Mouse (Mus musculus): ENCODE measurements around the gene Gm5741.

Gm5741 gene

DNA sequence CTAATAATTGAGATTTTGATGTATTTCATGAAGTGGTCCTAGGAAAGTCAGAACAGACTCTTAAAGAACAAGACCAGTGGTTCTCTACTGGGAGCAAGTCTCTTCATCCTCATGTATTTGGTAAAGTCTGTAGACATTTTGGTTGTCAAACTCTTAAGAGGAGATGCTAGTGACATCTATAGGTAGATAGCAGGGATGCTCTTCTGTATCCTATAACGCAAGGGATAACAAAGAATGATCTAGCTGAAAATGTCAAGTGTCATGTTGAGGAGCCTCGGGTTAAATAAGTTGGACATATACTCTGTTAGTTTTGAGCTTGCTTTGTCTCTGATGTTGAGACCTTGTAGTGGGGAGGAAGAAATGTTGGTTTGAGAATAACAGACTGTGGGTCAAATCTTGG, 39.9 kb downstream of the Gm5741 start:
- no peak for DNase-seq (ENCODE audit: low read depth, low spot score)

DNA sequence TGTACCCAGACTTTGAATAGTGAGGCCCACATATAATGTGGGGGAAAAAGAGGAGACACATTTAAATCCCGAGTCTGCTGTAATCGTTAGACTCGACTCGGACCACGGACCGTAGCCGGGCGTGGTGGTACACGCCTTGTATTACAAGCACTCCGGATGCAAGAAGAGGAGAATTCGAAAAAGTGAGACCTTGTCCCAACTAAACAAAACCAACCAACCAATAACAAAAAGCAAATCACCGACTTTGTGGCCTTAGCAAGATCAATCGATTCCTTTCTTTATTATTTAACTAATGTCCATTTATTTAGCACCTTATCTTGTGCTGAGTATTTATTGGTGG, 40.3 kb downstream of the Gm5741 start:
- DNase-seq (ENCODE audit: low read depth, low spot score) = no peak

DNA sequence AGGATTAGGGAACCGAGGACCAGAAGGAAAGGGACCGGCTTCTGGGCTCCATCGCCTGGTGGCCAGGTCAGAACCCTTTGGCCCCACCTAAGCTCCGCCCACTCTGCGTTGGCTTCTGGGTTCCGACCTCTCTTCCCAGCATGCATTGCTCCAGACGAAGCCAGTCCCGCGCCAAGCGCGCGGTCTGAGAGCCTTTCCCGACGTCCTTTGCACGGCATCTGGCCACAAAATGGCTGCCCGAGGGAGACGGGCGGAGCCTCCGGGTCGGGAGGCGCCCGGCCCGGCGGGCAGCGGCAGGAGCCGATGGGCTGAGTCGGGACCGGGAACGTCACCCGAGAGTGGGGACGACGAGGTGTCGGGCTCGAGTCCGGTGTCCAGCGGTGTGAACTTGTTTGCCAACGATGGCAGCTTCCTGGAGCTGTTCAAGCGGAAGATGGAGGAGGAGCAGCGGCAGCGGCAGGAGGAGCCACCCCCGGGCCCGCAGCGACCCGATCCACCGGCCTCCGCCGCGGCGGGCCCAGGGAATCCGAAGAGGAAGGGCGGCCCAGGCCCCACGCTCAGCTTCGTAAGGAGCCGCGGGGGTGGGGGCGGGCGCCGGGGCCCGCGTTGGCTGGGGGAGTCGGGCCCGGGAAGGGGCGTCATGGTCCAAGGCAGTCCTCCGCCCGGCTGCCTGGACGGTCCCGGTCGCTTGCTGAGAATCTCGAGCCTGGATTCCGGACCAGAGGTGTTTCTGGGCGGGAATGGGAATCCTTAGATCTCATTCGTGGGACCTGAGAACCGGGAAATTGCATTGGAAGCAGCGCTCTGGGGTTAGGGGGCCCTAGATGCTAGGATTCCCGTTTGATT, 40.9 kb downstream of the Gm5741 start, which contains the start of gene Trir:
Trir (plus strand) TSS at position 154 of the 846 bp plus-strand sequence.
- DNase-seq (ENCODE audit: low read depth, low spot score) = peak; percentile 94

DNA sequence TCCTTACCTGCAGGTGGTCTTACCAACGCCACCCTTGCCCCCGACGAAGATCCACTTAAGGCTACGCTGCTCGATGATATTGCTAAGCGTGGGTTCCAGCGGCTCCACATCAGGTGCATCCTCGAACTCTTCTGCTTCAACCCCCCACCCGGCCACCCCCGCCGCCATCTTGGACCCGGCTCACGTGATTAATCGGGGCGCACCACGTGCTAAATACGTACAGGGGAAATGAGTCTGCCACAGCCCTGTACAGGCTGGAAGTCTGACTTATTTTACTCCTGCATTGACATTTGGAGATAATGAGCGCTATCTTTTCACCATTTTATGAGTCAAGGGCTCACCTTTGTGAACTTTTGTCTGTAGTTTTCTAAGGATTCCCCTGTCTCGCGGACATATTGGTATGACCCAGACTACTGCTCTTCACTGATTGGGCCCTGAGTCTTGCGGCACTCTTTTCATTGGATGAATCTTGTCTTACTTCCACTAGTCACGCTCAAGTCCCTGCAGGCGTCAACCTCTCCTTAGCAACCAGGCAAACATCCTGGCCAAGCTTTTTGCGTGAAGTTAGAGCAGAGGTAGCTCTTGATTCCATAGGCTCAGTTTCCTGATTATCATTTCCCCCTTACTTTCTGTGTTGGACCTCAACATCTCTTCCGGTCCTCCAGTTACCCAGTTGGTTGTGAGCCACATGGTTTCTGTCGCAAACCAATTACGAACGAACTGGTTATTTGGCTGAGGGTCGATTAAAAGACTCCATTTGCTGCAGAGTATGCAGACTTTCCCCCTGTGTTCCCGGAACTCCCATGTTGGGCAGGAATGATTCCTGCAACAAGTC, 42.5 kb downstream of the Gm5741 start, which contains the start of gene Asna1:
Asna1 (minus strand) TSS at position 184 of the 835 bp plus-strand sequence.
- DNase-seq (ENCODE audit: low read depth, low spot score) = peak; percentile 86

DNA sequence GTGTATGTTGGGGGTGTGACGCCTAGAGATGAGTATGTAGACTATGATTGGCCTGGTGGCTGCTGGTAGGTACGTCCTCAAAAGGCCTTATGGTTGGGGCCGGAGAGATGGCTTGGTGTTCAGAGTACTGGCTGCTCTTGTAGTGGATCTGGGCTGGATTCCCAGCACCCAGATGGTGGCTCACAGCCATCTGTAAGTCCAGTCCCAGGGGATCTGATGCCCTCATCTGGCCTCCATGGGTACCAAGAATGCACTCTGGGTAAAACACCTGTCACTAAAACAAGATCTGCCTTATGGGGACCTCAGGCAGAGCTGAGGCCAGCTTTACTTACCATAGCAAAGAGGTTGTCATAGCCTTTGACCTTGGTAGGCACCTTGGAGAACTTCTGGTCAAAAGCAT, 43.9 kb downstream of the Gm5741 start:
- no peak for DNase-seq (ENCODE audit: low read depth, low spot score)

DNA sequence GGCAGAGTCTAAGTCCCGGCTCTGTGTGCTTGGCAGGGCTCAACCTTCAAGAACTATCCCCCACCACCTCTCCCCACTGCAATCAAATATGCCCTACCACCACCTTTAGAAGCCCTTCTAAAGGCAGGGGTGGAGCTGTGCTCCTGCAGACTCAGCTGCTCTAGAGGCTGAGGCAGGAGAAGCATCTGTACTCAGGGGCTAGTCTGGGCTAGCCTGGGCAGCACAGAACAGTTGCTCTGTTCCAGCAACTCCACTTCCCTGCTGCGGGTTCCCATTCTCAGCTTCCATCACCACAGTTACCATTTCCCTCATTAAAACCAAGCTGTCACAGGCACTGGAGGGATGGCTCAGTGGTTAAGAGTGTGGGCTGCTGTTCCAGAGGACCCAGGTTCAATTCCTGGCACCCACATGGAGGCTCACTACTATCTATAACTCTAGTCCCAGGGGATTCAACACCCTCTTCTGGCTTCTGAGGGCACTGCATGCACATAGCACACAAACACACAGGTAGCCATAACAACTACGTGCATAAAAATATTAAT, 46.2 kb downstream of the Gm5741 start:
- DNase-seq (ENCODE audit: low read depth, low spot score) = no peak
